Mouse (Mus musculus) intestine, embryonic 15.5 days (tissue): Measurements from ENCODE around the gene Gm17571. TPM values are rescaled to one million over a fixed set of nuclear protein-coding genes. Genes with fewer than 3 reads are reported as not detected.

Source experiments
- ATAC-seq: fragments of 200-750 bp; cut with Nextera tagmentation; 2 replicates; pipeline ENCODE4 v1.8.0; 2017; ENCODE audit warnings: moderate TSS enrichment, moderate library complexity
- H3K27ac ChIP-seq: fragments of 300-500 bp; sonication (generic); 2 replicates; pipeline ENCODE4 v1.5.1; 2015; ENCODE audit warnings: mild to moderate bottlenecking, inconsistent platforms
- H3K27me3 ChIP-seq: fragments of 300-500 bp; sonication (generic); replicated peaks from 2 replicates; pipeline ENCODE4 v1.6.1; 2015; ENCODE audit warnings: inconsistent platforms
- H3K36me3 ChIP-seq: fragments of 300-500 bp; sonication (generic); 2 replicates; pipeline ENCODE4 v1.6.1; 2015; ENCODE audit warnings: inconsistent platforms
- H3K4me1 ChIP-seq: fragments of 300-500 bp; sonication (generic); replicated peaks from 2 replicates; pipeline ENCODE4 v1.6.1; 2015; ENCODE audit warnings: inconsistent platforms
- H3K4me2 ChIP-seq: fragments of 300-500 bp; sonication (generic); replicated peaks from 2 replicates; pipeline ENCODE4 v1.6.1; 2015; ENCODE audit warnings: mild to moderate bottlenecking, inconsistent platforms
- H3K4me3 ChIP-seq: fragments of 300-500 bp; sonication (generic); replicated peaks from 2 replicates; pipeline ENCODE4 v1.5.1; 2015; ENCODE audit warnings: inconsistent platforms
- H3K9ac ChIP-seq: fragments of 300-500 bp; sonication (generic); 2 replicates; pipeline ENCODE4 v1.6.1; 2015; ENCODE audit warnings: inconsistent platforms
- H3K9me3 ChIP-seq: fragments of 300-500 bp; sonication (generic); 2 replicates; pipeline ENCODE4 v1.6.1; 2016; ENCODE audit warnings: inconsistent platforms
- polyA plus RNA-seq: library from polyadenylated mRNA; unstranded; fragments of >200 nt; fragmentation: Nextera tagmentation; extraction: Ambion mirVana; gene quantifications from 2 replicates; pipeline ENCODE4 v1.2.1, GENCODE M21; 2015

Gene Gm17571
- polyA plus RNA-seq, 1 experiment from 2014 or later: not detected

- Histone ChIP-seq H3K4me3 (no peak overlapping the region), H3K9me3 (no peaks in the 10 kb centered on the region), H3K4me1 (no peaks in the 10 kb centered on the region), H3K4me2 (no peak overlapping the region), H3K27me3 (no peaks in the 10 kb centered on the region), H3K27ac (no peak overlapping the region), H3K36me3 (no peaks in the 10 kb centered on the region), H3K9ac (no peak overlapping the region)
- ATAC-seq: no peak
Observed at GRCm38 (mm10) chr9:13414230-13414766, 32.3 kb downstream of the Gm17571 start.

Other genes with a start within 250 kb of the Gm17571 start
- 7.0 and 8.2 TPM in 2 replicates for gene Jrkl, start 200.9 kb downstream of the Gm17571 start, polyA plus RNA-seq
- gene Ccdc82, start 199.8 kb downstream of the Gm17571 start, polyA plus RNA-seq: 7.5 TPM in 2 replicates
- 5.7 and 6.2 TPM in 2 replicates for gene Maml2, start 148.8 kb downstream of the Gm17571 start, polyA plus RNA-seq